Mouse (Mus musculus) cerebellum, adult 2 months (tissue): ENCODE measurements around the gene Stard13.

ENCODE experiments used
- CTCF ChIP-seq: fragments of 200-500 bp; IDR thresholded peaks from 2 replicates; pipeline ENCODE4 v1.5.1; 2011; ENCODE audit warnings: low read depth, mild to moderate bottlenecking, control low read depth, low read length, moderate library complexity, borderline replicate concordance; ENCODE audit not compliant: insufficient read depth
- POLR2A ChIP-seq: fragments of 200-500 bp; IDR thresholded peaks from 2 replicates; pipeline ENCODE4 v1.6.1; 2011; ENCODE audit warnings: low read length, control low read depth, borderline replicate concordance; ENCODE audit not compliant: insufficient read depth

DNA sequence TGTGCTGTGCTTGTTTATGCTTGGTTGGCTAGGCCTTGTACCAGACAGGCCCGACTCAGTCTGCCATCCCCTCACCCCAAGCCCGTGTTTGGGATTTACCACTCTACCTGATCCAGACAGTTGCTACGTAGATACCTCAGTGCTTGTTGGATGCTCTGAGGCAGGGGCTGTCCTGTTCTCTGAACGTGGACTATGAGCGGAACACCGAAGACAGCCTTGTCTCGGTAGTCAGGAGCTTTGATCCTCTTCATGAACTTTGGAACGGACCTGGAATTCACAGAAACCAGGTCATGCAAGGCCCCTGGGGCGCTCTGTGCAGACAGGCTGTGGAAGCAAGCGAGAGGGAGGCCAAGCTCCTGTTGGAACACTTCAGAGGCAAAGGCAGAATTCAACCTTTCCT lies 174.3 kb downstream of the Stard13 start:
- TF ChIP-seq CTCF (no peak), POLR2A (no peak)
